Mouse (Mus musculus): ENCODE results near the gene Olfr503. TPM values are rescaled to one million over a fixed set of nuclear protein-coding genes. Genes with fewer than 3 reads are reported as not detected.
"Not testable (repeated sequence)": the region's sequence is repeated elsewhere in the genome, so short reads cannot be mapped to it uniquely, and the experiment has no call there.

Gene Olfr503
- polyA plus RNA-seq (2012; rRNA removed): not detected in 2 replicates

GRCm38 (mm10) chr7:108544227-108544626, at the start of gene Olfr503:
TSS of gene Olfr503 (plus strand) at chr7:108544527.
- DNase-seq (ENCODE audit: low read depth): not testable (repeated sequence)

DNA sequence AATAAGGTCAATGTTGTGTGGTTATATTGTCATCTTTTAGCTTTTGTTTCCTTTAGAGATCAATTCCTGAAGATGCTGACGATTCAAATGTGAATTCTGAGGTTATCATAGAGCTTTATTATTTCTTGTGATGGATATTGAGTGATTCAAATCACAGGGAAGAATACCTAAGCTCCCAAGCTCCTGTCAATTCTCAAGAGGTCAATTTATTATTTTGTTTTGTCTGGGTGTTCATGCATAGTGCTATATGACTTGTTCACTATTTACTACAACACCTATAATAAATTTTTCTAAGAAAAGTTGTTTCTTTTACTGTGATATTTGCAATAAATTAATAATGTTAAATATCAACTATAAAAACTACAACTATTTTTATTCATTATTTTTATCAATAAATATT, 19.4 kb upstream of the Olfr503 start, which contains the start of gene Olfr502:
Gene Olfr502 (minus strand): TSS at position 101 of the 400 bp plus-strand sequence.
- no peak for DNase-seq (ENCODE audit: low read depth)
- TF ChIP-seq CTCF (IDR thresholded peaks at IDR 0.05; ENCODE audit: borderline replicate concordance, extremely low read depth, insufficient read depth, insufficient read length) (no peak), POLR2A (IDR thresholded peaks at IDR 0.05; ENCODE audit: borderline replicate concordance, extremely low read depth, insufficient read depth, insufficient read length, poor library complexity, severe bottlenecking) (no peak)

- TF ChIP-seq CTCF (IDR thresholded peaks at IDR 0.05; ENCODE audit: borderline replicate concordance, extremely low read depth, insufficient read depth, insufficient read length) (no peak), POLR2A (IDR thresholded peaks at IDR 0.05; ENCODE audit: borderline replicate concordance, extremely low read depth, insufficient read depth, insufficient read length, poor library complexity, severe bottlenecking) (no peak)
- DNase-seq (ENCODE audit: low read depth): no peak
Measured at GRCm38 (mm10) chr7:108542416-108542815, 1.9 kb upstream of the Olfr503 start.

DNA sequence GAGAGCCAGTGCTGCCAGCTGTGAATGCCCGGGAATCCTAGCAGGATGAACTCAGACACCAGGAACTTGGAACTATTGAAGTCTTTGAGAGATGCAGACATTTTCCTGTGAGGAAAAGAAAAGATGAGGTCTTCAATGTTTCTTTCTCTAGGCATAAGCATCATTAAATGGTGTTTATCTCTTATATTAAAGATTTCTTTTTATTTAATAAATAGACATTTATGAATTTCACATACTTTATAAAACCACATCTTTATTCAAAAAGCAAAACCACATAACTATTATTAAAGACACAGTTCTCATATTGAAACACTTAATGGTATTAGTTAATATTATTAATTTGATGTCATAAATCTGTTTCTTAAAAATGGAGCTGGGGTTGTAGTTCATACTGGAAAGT, 21.4 kb downstream of the Olfr503 start, which contains the start of gene Olfr504:
Gene Olfr504 (minus strand): TSS at position 101 of the 400 bp plus-strand sequence.
- no peak for DNase-seq (ENCODE audit: low read depth)
- TF ChIP-seq CTCF (IDR thresholded peaks at IDR 0.05; ENCODE audit: borderline replicate concordance, extremely low read depth, insufficient read depth, insufficient read length): no peak

- no peak for DNase-seq (ENCODE audit: low read depth)
- TF ChIP-seq POLR2A (IDR thresholded peaks at IDR 0.05; ENCODE audit: borderline replicate concordance, extremely low read depth, insufficient read depth, insufficient read length, poor library complexity, severe bottlenecking): no peak
- no peak for TF ChIP-seq CTCF (IDR thresholded peaks at IDR 0.05; ENCODE audit: borderline replicate concordance, extremely low read depth, insufficient read depth, insufficient read length)
Measured at GRCm38 (mm10) chr7:108589797-108590196, 45.5 kb downstream of the Olfr503 start.

Other genes with a start within 250 kb of the Olfr503 start
- gene Olfr491, start 231.1 kb upstream of the Olfr503 start, polyA plus RNA-seq (2012; rRNA removed): not detected in 2 replicates
- not detected in 2 replicates for gene Olfr492, start 220.9 kb upstream of the Olfr503 start, polyA plus RNA-seq (2012; rRNA removed)
- gene Olfr493, start 197.5 kb upstream of the Olfr503 start, polyA plus RNA-seq (2012; rRNA removed): not detected in 2 replicates
- gene Olfr494, start 179.2 kb upstream of the Olfr503 start, polyA plus RNA-seq (2012; rRNA removed): not detected in 2 replicates
- not detected in 2 replicates for gene Olfr495, start 151.4 kb upstream of the Olfr503 start, polyA plus RNA-seq (2012; rRNA removed)
- not detected in 2 replicates for gene Olfr497, start 124.1 kb upstream of the Olfr503 start, polyA plus RNA-seq (2012; rRNA removed)
- gene Olfr498, start 79.2 kb upstream of the Olfr503 start, polyA plus RNA-seq (2012; rRNA removed): not detected in 2 replicates
- gene Olfr502, start 19.5 kb upstream of the Olfr503 start, polyA plus RNA-seq (2012; rRNA removed): not detected in 2 replicates
- gene Olfr504, start 21.3 kb downstream of the Olfr503 start, polyA plus RNA-seq (2012; rRNA removed): not detected in 2 replicates
- 0.01 TPM in 1 of 2 replicates, not detected in the other for gene Olfr506, start 66.3 kb downstream of the Olfr503 start, polyA plus RNA-seq (2012; rRNA removed)
- gene Olfr507, start 77.3 kb downstream of the Olfr503 start, polyA plus RNA-seq (2012; rRNA removed): not detected in 2 replicates
- not detected in 2 replicates for gene Olfr508, start 85.5 kb downstream of the Olfr503 start, polyA plus RNA-seq (2012; rRNA removed)
- not detected in 2 replicates for gene Olfr509, start 107.4 kb downstream of the Olfr503 start, polyA plus RNA-seq (2012; rRNA removed)
- gene Olfr510, start 121.9 kb downstream of the Olfr503 start, polyA plus RNA-seq (2012; rRNA removed): not detected in 2 replicates
- not detected in 2 replicates for gene Olfr512, start 168.8 kb downstream of the Olfr503 start, polyA plus RNA-seq (2012; rRNA removed)
- gene Olfr513, start 206.4 kb downstream of the Olfr503 start, polyA plus RNA-seq (2012; rRNA removed): not detected in 2 replicates